Mouse (Mus musculus): ENCODE results near the gene Klf5.

The Klf5 gene

DNA sequence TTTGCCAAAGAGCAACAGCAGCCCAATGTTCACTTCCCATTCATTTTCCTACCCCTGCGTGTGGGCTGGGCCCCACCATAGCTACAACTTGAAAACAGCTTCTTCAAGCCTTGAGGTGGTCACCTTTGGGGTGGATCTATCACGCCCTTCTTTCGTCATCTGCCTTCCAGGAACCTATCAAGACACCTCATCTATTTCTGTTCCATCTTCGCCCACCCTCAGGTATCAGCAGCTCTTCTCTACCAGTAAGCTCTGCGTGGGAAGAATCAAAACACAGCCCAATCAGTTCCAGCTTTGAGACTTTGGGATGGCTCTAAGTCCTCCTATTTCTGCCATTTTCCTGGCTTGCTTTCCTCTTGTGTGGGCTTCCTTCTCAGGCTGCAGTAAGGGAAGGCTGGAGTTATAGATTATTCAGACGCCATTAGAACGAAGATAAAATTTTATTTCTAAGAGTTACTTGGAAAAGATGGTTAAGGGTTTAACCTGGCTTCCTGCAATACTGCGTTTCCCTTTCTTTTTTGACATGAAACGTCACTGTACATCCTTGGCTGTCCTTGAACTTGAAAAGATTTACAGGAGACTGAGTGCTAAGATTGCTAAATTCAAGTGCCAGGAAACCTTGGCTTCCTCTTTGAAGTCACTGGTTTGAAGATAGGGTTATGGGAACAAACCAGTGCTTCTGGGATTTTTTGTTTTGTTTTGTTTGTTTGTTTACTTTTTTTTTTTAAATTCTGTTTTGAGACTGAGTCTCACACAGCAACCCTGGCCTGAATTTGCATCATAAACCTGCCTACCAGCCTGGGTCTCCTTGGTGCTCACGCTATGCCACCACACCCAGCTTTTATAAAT is 56.5 kb downstream of the Klf5 start:
- in situ Hi-C loops (cut with MboI; ENCODE audit: low pct_unique_long_range_greater_than_20kb in 1 of 2, low sequenced_read_pairs in 2 of 2, unreplicated experiment in 1 of 2): no loop called here

DNA sequence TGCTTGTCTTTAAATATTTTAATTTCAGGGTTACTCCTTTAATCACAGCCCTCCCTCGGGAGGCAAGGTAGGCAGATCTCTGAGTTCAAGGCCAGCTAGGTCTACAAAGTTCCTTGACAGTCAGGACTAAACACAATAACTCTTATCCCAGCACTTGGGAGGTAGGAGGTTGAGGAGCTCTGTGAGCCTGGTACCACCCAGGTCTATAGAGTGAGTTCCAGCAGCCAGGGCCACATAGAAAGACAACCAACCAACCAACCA is 57.0 kb downstream of the Klf5 start:
- in situ Hi-C loops (cut with MboI; ENCODE audit: low pct_unique_long_range_greater_than_20kb in 1 of 2, low sequenced_read_pairs in 2 of 2, unreplicated experiment in 1 of 2): no loop called here

DNA sequence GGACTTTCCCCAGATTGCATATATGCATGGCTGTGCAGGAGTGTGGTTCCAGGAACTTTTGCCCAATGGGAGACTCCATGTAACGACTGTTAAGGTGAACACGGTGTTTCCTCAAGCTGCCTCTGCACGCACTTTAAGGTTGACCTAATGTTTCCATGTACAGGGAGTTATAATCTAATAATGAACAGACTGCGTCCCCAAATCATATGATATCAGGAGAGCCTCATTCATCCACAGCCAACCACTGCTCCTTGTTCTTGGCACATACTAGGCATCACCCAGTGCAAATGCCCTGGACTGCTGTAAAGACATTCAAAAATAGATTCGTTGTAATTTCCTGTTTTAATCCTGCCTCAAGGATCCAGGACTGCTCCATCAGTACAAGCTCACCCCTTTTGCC is 64.5 kb downstream of the Klf5 start:
- in situ Hi-C loops (cut with MboI; ENCODE audit: low pct_unique_long_range_greater_than_20kb in 1 of 2, low sequenced_read_pairs in 2 of 2, unreplicated experiment in 1 of 2): no loop called here

DNA sequence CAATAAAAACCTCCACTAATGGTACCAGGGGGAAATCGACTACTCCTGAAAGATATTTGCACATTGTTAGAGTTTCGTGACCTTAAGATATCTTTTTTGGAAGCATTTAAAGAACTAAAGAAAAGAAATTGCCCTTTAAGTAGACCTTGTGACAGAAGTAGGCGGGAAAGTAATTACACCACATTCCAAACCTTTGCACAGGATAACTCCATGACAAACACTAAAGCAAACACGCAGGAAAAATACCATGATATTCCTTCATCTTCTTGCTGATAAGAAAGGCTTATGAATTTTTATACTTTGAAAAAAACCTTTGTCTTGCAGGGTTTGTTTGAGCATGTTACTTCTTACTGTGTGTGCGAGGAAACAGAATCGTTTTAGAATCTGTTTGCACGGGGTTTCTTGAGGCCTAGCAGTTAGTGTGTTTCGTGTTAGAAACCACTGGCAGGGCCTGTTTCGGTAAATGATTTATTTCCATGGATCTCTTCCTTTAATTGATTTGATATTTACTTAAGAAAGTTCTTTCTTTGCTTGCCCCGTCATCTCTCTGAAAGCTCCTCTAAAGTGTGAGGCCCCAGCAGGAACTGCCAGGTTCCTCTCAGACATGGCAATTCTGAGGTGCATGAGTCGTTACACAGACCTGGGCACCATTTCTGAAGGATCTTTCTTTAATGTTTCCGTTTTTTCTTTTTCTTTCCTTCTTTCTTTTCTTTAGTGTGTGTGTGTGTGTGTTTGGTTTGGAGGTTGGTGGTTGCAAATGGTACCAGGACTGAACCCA is 65.7 kb downstream of the Klf5 start:
- in situ Hi-C loops (cut with MboI; ENCODE audit: low pct_unique_long_range_greater_than_20kb in 1 of 2, low sequenced_read_pairs in 2 of 2, unreplicated experiment in 1 of 2): no loop called here
